ENCODE assay signal across 8 mouse cellular contexts in the genomic region with DNA sequence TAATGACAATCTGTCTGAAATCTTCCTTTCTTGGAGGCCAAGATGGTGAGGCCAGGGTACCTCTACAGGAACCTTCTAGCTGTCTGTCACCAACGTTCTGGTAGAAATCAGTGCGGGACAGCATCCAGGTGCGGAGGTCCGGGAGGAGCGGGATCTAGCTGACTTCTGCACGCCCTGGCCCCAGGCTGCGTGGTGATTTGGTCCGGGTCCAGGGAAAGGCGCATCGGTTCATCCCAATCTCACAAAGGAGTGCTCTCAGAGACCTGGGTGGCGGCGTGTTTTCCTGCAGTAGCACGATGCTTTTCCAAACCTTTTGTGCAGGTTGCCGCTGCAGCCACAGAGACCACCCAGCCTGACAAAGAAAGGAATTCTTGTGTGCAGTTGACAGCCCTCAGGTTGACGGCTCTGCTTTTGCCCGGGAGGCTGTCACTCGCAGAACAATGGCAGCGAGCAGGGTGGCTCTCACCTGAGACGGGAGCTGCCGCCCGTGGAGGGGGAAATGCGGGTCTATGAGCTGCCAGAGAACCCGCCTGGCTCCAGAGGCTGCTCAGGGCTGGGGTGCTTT. TPM values are rescaled to one million over a fixed set of nuclear protein-coding genes. Genes with fewer than 3 reads are reported as not detected.
DNase-seq lines count a peak whose midpoint lies in the region; ATAC-seq lines count a peak whose summit lies in the region.

No protein-coding gene starts in this region.

- WGBS in intestine, embryonic 14.5 days, result 8% methylated on average over 23 of the region's 23 CpGs
- WGBS in neural tube, embryonic 15.5 days, result 5% methylated on average over 23 of the region's 23 CpGs

- no peaks in the 10 kb centered on the region for H3K36me3 ChIP-seq in intestine, embryonic 14.5 days (ENCODE audit: control insufficient read depth, insufficient read depth, low read length)
- no peaks in the 10 kb centered on the region for H3K36me3 ChIP-seq in neural tube, embryonic 15.5 days

- H3K27ac ChIP-seq in intestine, embryonic 14.5 days (ENCODE audit: low read depth), result no peak overlapping the region
- H3K27ac ChIP-seq in neural tube, embryonic 15.5 days (replicated peaks), result peak overlapping the region; percentile 83

- peak overlapping the region; percentile 13 for H3K4me3 ChIP-seq in intestine, embryonic 14.5 days (ENCODE audit: low read depth, low read length)
- H3K4me3 ChIP-seq in neural tube, embryonic 15.5 days (replicated peaks), result peak overlapping the region; percentile 44

- no peaks in the 10 kb centered on the region for H3K9me3 ChIP-seq in intestine, embryonic 14.5 days (ENCODE audit: control insufficient read depth, low read length)
- H3K9me3 ChIP-seq in neural tube, embryonic 15.5 days (replicated peaks), result no peaks in the 10 kb centered on the region

- peak overlapping the region; percentile 44 for H3K4me2 ChIP-seq in intestine, embryonic 14.5 days (ENCODE audit: low read length)
- H3K4me2 ChIP-seq in neural tube, embryonic 15.5 days, result peak overlapping the region; percentile 73

- DNase-seq in gastrocnemius, postnatal 10 days, result peak; percentile 14
- DNase-seq in gastrocnemius, adult 8-10 months (ENCODE audit: low spot score in 2 of 2), result no peak
- DNase-seq in right cerebral cortex, postnatal 4 days, result peak; percentile 46
- no peak for DNase-seq in right cerebral cortex, postnatal 36 days (ENCODE audit: low spot score in 2 of 2)
- DNase-seq in intestine, embryonic 14.5 days (ENCODE audit: low spot score), result peak; percentile 61
- DNase-seq in adrenal gland, adult 2 months, result no peak
- DNase-seq in frontal cortex, adult 2 months (ENCODE audit: extremely low spot score in 1 of 2, low spot score in 1 of 2), result no peak

- ATAC-seq in intestine, embryonic 14.5 days (replicated peaks; ENCODE audit: low FRiP score, low TSS enrichment, low read depth), result peak; percentile 33; the same call in 1 of the 2 replicates
- peak; percentile 68 for ATAC-seq in neural tube, embryonic 15.5 days (ENCODE audit: low FRiP score)

- 0 out of 2 replicates have a peak overlapping the region, but pooled peaks have one; percentile 10 for H3K9ac ChIP-seq in intestine, embryonic 14.5 days (ENCODE audit: low read length)
- H3K9ac ChIP-seq in neural tube, embryonic 15.5 days (replicated peaks), result peak overlapping the region; percentile 58

- H3K4me1 ChIP-seq in intestine, embryonic 14.5 days (replicated peaks; ENCODE audit: control insufficient read depth, insufficient read depth, low read length), result 0 out of 2 replicates have a peak, but pooled peaks cover 4% of the 10 kb centered on the region
- H3K4me1 ChIP-seq in neural tube, embryonic 15.5 days, result peaks cover 8% of the 10 kb centered on the region

- H3K27me3 ChIP-seq in intestine, embryonic 14.5 days (replicated peaks; ENCODE audit: control insufficient read depth, insufficient read depth, low read length), result peaks cover 21% of the 10 kb centered on the region; the same call in 1 of the 2 replicates
- peaks cover 17% of the 10 kb centered on the region for H3K27me3 ChIP-seq in neural tube, embryonic 15.5 days (replicated peaks)

RNA-seq across cellular contexts. Expression of a gene that starts 6.5 kb away (rescaled TPM):
- total RNA-seq in gastrocnemius, postnatal 10 days (2021), result 10 to 100 TPM; 10.2 to 12.2 TPM
- 1 to 10 TPM; 4.9 to 8.6 (median 6.7) TPM for total RNA-seq in gastrocnemius, adult 8-10 months (2022)
- 22.1 and 23.6 TPM in 2 replicates for polyA plus RNA-seq in intestine, embryonic 14.5 days (2014; fragmentation: Nextera tagmentation; extraction: Ambion mirVana)
- 26.4 and 27.4 TPM in 2 replicates for polyA plus RNA-seq in neural tube, embryonic 15.5 days (2015; fragmentation: Nextera tagmentation; extraction: Ambion mirVana)
- 10 to 100 TPM; 17.2 to 20.3 TPM for total RNA-seq in adrenal gland, adult 2 months (2021)
- polyA plus RNA-seq in adrenal gland, adult 2 months (2012; rRNA removed), result 19.9 and 24.0 TPM in 2 replicates
- polyA plus RNA-seq in frontal cortex, adult 2 months (2012; rRNA removed), result 23.7 and 26.2 TPM in 2 replicates

Comparison
In these comparisons a context has a peak if more than half of its experiments do, and no peak if none do; other contexts are left out.
1. DNase-seq: peak in gastrocnemius, postnatal 10 days (single experiment), right cerebral cortex, postnatal 4 days (single experiment) and intestine, embryonic 14.5 days (single experiment); none in gastrocnemius, adult 8-10 months (0 of 2), right cerebral cortex, postnatal 36 days (0 of 2), adrenal gland, adult 2 months (single experiment) and frontal cortex, adult 2 months (0 of 2).